Mouse (Mus musculus) liver, embryonic 14.5 days (tissue): ENCODE measurements around the gene Yes1.
"Not testable (repeated sequence)": the region's sequence is repeated elsewhere in the genome, so short reads cannot be mapped to it uniquely, and the experiment has no call there.

Source experiments
- CTCF ChIP-seq: IDR thresholded peaks from 2 replicates; pipeline ENCODE4 v1.5.1; 2016; ENCODE audit warnings: antibody characterized with exemption, low read depth, control low read depth
- EP300 ChIP-seq: IDR thresholded peaks from 2 replicates; pipeline ENCODE4 v1.6.1; 2016; ENCODE audit warnings: antibody characterized with exemption, low read depth

- not testable (repeated sequence) for TF ChIP-seq CTCF, EP300
These were observed 5.5 kb downstream of the Yes1 start for GRCm38 (mm10) chr5:32616489-32616888.
